Mouse (Mus musculus) T-helper 17 cell (primary cell): ENCODE data around the gene Plpp3.
"Not testable (repeated sequence)": the region's sequence is repeated elsewhere in the genome, so short reads cannot be mapped to it uniquely, and the experiment has no call there.

Experiments
- in situ Hi-C, 2 experiments: fragments of 300-600 bp; cut with MboI, MseI; formaldehyde crosslinking; loops; 1 replicate in 1 of 2; 2 replicates in 1 of 2; pipeline ENCODE4 v1.15.1; 2025; ENCODE audit warnings: high pct_unique_total_duplicates in 2 of 2

The Plpp3 gene

DNA sequence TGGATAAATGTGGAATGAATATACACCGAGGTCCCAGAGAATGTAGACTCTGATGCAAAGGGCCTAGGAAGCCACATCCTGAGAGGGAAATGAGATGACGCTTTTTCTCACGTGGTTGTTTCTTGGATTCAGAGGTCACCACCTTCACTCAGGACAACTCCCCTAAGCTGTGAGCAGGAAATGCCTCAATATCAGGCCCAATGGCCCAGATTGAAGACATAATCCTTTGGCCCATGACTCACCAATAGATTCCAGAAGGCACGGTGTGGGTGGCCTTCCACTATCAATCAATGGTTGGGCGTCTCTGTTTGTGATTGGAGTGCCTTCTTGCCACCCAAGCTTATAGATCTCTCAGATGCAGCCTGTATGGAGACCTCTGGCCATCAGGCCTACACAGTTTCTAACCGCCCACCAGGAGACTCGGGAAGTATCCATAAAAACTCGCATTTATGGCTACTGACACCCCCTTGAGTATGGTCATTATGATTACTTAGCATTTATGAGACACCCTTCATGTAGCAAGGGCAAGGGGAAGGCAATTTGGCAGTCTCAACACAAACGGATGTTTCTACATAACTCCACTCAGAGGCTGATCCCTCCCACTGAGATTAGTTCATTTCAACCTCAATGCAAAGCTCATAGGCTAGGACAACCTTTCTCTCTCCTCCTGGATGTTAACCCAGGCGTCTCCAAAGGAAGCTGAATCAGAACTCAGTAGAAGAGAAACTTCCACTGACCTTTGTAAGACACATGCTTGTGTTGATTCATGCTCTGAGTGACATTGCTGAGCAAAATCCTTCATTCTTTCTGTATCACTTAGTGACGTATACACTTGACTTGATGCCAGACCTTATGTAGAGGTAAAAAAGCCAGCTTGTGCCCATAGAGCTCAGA lies 100.8 kb downstream of the Plpp3 start:
- in situ Hi-C loops = no loop called here

DNA sequence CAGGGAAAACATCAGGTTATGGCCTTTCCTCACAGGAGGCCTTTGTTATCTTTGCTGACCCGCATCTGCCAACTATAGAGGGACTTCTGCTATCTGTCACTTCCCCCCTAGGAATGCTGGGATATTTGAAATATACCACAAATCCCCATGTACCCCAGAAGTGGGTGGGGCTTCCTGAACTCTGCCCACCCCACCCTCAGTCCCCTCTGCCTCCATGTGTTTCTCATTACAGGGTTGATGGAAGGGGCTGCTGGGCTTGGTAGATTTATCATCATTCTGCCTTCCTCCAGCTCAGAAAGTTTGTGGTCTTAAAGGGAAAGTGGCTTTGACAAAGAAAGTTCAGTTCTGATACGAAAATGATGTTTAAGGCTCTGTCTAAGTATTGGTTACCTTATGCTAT lies 103.2 kb downstream of the Plpp3 start:
- in situ Hi-C loops = no loop called here

DNA sequence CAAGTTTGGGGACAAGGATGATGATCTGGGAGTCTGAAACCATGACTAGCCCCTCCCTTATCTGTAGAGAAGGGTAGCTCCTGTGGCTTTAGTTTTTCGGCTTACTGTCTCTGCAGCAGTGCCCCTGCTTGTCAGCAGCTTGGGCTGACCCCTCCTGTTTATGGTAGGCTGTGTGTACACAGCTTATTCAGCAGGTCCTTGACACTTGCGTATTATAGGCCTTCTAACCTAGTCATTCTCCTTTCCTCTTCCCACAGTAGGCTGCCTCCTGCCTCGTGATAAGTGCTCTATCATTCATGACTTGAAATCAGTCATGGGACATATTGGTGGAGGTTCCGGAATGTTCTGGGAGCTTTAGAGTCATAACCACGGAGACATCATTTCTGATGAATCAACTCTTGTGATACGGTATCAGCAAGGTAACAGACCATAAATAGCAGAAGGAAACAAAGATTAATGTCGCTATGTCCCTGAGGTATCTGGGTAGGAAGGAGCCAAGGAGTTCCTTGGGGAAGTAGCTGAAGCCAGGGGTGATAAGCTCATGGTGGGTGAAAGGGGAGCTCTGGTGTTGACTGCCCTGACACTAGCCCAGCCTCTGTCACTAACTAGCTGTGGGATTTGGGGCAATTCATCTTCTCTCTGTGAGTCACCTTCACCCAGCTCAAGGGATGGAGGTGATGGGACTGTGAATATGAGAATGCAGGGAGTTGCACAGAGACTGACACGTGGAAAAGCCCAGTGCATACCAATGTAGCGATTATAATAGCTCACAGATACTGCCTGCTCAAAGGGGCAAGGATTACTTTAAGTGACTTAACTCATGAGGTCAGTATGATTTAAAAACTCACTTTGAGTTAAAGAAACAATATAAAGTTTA lies 104.0 kb downstream of the Plpp3 start:
- in situ Hi-C loops = no loop called here

DNA sequence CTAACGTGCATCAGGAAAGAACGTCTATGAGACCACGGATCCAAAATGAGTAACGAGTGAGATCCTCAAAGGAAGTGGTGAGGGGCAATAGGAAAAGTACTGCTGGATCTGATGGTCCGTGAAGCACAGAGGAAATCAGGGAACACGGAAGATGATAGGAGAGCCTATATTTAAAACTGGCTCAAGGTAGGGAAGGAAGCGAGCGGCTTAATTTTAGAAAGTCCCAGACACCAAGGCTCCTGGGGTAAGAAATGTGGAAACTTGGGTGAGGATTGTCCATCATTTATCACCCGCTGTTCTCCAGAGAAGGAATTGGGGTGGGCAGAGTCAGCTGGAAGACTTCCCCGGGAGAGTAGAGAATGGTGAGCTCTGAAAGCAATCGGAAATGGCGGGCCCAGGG lies 105.2 kb downstream of the Plpp3 start:
- in situ Hi-C loops = no loop called here

DNA sequence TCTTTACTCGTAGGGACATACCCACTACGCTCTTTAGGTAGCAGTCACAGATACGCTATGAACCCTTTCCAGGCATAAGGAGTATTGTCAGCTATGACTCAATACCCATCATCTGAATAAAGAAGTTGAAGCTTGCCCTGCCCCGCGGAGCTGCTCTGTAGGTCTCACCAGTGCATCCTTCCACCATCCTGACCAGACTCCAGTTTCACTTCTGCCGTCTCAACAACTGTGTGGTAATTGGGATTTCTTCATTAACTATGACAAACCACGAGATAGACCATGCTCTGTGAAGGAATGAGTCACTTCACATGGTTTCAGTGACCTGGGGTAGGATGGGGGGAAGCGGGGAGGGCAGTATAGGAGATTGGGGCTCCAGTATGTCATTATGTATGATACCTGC lies 106.5 kb downstream of the Plpp3 start:
- in situ Hi-C loops = no loop called here

DNA sequence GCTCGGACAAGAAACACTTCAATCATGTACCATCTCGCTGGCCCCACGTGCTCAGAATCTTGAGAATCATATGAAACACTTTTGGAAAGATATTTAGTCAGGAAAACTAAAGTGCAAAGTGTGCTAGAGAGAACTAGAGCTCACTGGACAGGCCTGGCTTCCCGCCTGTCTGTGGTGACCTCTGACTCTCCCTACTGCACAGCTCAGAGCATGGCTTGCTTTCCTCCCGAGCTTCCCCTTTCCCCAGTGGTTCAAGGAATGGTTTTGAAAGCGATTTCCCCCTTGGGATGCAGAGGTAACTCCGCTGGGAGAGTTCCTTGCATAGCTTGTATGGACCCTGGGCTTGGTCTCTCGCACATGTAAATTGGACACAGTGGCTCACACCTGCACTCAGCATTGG lies 107.9 kb downstream of the Plpp3 start:
- in situ Hi-C loops = no loop called here

DNA sequence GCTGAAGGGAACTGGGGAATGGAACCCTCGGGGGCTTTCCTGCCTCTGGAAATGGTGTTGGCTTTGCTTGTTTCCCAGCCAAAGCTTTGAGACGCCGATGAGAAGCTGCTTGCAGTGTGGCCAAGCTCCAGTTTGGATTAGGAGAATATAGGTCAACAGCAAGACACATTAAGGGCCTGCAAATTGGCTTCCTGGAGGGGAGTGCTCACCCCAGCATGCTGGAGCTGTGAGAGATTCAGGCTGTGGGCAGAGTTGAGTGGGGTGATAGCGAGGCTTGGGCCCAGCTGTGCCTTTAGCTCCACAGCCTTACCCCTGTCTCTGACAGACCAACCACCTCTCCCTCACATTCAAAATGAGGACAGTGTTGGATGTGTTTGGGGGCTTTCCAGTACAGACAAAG lies 108.5 kb downstream of the Plpp3 start:
- in situ Hi-C loops = no loop called here

DNA sequence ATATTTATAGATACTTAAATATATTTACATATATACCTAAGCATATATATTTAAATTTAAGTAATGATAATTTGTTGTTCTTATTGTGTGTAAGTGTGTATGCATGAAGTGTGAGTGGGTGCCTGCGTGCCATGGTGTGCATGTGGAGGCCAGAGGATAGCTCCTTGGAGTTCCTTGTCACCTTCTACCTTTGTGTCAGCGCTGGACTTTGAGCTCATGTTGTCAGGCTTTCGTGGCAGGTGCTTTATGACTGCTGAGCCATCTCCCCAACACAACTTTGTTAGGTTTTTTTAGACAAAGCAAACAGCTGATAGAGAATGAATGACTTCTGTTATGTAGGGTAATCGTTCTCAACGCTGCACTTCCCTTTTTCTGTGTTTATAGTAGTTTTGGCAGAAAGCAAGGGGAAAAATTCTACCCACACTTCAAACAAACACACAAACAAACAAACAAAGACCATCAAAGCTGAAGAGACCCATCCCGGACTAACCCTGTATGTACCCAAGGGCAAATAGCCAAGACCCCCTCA lies 111.1 kb downstream of the Plpp3 start:
- in situ Hi-C loops = no loop called here

DNA sequence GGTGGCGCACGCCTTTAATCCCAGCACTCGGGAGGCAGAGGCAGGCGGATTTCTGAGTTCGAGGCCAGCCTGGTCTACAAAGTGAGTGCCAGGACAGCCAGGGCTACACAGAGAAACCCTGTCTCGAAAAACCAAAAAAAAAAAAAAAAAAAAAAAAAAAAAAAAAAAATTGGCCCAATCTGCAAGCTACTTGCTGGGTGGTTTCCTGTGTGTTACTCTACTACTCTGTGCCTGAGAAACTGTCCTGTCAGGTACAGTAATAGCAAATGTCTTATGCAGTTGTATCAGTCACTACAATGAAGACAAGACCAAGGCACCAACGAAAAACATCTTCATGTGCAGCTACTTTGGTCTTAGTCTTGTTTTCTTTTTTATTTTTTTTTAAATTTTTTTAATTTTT lies 112.3 kb downstream of the Plpp3 start:
- in situ Hi-C loops = not testable (repeated sequence)

DNA sequence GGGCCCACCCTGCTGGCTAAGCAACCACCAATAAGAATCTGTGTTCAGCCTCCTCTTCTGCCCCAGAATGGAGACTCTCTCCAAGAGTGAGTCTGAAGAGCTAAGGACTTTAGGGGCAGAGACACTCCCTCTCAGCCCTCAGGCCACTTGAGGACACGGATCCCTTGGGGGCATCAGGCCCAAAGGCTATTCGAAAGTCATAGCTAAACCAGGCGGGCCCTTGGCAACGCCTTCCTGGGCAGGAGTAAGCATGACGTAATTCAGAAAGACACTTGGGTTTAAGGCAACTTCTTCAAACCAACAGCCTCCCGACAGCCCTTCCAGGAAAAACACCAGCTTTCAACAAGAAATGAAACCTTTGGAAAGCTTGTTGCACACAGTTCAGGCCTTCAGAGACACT lies 114.0 kb downstream of the Plpp3 start:
- in situ Hi-C loops = no loop called here

DNA sequence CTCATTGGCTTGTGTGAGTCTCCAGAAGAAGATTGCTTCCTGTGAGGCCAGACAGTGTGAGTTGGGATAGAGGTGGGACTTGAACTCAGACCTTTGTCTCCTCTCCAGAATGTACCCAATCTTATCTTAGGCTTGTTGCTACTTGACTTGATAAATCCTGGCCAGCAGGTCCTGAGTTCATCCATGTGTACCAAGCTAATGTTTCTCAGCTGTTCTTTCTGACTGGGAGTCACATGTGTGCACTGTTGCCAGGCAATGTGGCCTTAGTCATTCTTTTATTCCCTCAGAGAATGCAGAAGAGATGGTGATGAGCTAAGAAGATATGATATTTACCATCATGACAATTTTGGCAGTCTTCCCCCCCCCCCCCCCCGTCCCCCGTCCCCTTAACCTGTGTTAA lies 115.9 kb downstream of the Plpp3 start:
- in situ Hi-C loops = no loop called here

DNA sequence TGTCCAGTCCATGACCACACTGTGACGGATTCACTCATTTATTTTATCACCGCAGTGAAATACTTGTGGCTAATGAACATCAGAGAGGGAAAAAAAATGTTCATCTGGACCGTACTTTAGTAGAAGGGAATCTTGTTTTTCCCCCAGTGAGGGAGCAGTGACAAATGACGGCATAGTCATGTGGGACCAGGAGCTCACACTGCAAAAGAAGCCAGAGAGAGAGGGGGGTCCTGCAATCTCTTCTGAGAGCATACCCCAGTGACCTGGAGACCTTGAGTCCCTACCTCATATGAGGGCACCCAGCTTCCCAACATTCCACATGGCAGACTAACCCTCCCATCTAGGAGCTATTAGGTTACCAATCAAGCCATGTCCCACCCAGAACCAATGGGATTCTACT lies 116.3 kb downstream of the Plpp3 start:
- in situ Hi-C loops = no loop called here

DNA sequence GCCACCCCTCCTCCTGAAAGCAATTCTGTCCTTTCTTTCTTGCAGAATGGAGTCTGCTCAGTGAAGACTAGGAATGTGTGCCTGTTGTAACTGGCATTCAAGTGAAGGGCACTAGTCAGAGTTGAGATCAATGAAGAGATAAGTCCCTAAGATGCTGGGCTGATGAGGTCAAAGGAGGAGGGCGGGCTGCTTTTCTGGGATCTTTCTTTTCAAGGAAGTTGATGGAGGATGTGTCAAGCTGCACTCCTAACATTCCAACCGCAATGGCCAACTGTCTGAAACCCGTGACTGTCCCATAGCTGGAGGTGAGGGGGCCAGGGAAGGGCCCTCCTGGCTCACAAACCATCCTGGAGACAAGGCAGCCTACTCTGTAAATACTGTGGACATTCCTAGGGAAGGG lies 118.5 kb downstream of the Plpp3 start:
- in situ Hi-C loops = no loop called here

DNA sequence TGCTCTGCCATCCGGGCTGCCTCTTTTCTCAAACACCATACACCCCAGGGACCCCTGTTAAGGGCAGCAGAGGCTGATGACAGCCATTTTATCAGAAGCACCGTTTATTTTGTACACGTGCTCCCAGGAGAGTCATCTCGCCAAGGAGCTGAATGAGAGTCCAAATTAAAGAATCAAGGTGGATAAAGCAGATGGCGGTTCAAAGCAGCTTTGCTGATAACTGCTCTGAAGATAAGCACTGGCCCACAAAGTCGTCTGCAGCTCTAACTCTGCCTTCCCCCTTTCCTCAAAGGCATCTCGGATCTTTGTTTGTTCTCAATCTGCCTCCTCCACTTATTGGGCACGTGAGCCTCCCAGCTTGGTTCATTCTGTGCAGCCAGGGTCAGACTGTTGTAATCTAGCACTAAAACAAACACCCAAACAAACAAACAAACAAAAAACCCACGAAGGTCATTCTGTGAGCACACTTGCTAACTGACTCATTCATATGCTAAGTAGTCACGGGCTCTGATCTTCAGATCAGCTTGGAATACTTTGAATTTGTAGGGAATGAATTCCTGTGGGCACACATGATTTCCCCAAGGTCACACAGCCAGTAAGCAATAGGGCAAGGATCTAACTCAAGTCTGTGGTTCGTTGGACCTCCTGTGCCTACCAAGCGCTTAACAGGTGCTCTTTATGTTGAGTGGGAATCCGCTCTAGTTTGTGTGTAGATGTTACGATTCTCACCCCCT lies 119.1 kb downstream of the Plpp3 start:
- in situ Hi-C loops = no loop called here

DNA sequence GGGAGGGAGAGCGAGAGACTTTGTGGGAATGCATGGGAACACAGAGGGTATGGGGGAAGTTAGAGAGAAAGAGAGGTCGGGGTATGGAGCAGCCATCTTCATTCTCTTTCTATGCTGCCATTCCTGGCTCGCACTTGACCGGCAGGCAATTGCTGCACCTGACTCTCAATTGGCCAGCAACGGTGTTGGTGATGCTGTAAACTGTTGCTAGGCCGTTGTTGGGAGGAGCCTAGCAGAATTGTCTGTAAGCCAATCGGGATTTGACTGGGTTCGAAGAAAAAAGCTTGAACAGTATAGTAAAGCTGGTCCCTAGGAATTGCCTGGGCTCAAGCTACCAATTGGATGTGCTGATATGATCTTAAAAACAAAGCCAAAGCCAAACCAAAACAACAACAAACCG lies 121.0 kb downstream of the Plpp3 start:
- in situ Hi-C loops = no loop called here

DNA sequence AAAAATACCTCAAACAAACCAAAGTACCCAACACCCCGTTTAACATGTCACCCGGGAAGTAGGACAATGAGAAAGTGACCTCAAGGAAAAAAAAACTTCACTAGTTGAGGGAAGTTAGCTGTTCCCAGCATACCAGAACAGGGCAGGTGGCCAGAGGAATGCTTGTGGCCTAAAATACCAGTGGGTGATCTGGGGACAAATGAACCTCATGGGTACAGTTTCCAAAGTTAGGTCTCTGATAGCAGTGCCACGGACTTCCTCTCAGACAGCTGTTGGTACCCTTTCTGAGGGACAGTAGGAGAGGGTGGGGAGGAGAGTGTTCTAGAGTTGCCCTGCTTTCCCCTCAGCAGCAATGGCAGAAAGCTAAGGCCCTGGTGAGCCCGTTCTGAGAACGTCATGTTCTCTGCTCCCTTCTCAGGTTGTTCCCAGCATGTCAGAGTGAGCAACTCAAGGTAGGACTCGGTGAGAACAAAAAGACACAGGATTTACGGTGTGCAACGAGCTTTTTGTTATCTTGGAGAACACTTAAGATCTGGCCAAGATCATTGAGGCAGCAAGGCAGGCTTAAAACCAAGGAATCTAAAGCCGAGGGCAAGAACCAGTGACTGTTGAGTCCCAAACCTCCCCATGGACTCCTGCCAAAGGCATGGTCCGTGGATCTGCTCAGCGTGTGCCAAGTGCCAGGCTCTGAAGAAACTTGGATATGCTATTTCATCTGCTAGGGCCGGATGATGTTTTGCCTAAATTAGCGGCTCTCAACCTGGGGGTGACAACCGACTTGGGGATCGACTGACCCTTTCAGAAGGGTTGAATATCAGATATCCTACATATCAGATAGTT lies 121.6 kb downstream of the Plpp3 start:
- in situ Hi-C loops = no loop called here

DNA sequence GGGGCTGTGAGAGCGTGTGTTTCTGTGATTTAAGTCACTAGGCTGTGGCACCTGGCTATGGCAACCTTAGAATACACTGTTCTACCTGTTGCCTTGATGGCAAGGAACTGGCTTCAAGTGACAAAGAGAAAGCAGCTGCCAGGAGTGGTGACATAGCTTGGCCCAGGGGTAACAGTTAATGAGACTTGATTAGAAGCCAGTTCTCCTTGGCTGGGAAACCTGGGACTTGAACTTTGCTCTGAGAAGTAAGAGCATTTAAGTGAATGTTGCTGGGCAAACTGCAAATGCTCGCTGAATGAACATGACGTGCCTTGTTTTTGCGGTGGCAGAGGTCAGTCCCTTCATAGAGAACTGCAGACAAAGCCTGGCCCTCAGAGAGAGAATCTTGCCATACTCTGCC lies 122.7 kb downstream of the Plpp3 start:
- in situ Hi-C loops = no loop called here

DNA sequence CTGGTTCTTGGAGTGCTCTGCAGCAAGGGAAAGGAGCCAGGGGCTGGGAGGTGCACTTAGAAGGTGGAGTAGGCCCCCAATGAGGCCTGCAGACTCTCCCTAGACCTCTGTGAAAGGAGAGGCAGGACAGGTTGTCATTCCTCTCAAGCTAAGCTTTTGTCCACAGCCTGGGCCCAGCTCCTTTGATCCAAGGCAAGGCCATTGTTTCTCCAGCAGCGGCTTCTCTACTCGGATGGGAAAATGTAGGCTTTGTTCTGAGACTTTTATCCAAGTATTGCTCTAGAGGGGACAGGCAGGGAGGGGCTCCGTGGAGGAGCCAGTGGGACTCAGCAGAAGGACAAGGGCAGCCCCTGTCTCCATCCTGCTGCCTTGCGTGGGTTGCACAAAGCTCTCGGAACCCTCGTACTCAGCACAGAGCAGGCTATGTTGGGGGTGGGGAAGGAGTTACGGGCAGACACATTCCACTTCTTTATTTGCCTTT lies 124.6 kb downstream of the Plpp3 start:
- in situ Hi-C loops = no loop called here
